Mouse (Mus musculus): ENCODE measurements around the gene Sema3d. TPM values are rescaled to one million over a fixed set of nuclear protein-coding genes. Genes with fewer than 3 reads are reported as not detected.

The Sema3d gene
- polyA plus RNA-seq, 1 experiment: 10.2 TPM

- TF ChIP-seq MAX (IDR thresholded peaks at IDR 0.05; ENCODE audit: low read depth): no peak
- TF ChIP-seq TCF3 (IDR thresholded peaks at IDR 0.05; ENCODE audit: insufficient read length, low read depth): no peak
- no peak for TF ChIP-seq MYOG (IDR thresholded peaks at IDR 0.05; ENCODE audit: control insufficient read depth in 1 of 3, insufficient read depth in 1 of 3, insufficient read length in 2 of 3, low read depth in 2 of 3)
- TF ChIP-seq REST (IDR thresholded peaks at IDR 0.05; ENCODE audit: insufficient read depth, insufficient read length): no peak
- TF ChIP-seq USF1 (IDR thresholded peaks at IDR 0.05; ENCODE audit: low read depth): no peak
- TF ChIP-seq TCF12 (IDR thresholded peaks at IDR 0.05; ENCODE audit: insufficient read depth, poor library complexity, severe bottlenecking): no peak
- TF ChIP-seq E2F4 (IDR thresholded peaks at IDR 0.05; ENCODE audit: insufficient read depth): no peak
- TF ChIP-seq MYOD1 (IDR thresholded peaks at IDR 0.05; ENCODE audit: control insufficient read depth in 1 of 3, insufficient read length in 2 of 3, low read depth in 2 of 3): no peak
- no peak for TF ChIP-seq POLR2A (IDR thresholded peaks at IDR 0.05; ENCODE audit: insufficient read length, low read depth)
- Histone ChIP-seq H3K36me3 (ENCODE audit: control insufficient read depth, insufficient read depth) (no peaks in the 10 kb centered on the region), H3K79me2 (ENCODE audit: control insufficient read depth, insufficient read depth) (no peaks in the 10 kb centered on the region), H3ac (ENCODE audit: control insufficient read depth, insufficient read length) (no peak overlapping the region), H3K4me3 (no peak overlapping the region), H3K27me3 (ENCODE audit: control insufficient read depth, insufficient read depth, insufficient read length) (no peaks in the 10 kb centered on the region), H3K4me2 (ENCODE audit: low read depth) (no peak overlapping the region)
Observed at GRCm38 (mm10) chr5:12475639-12475916, 92.4 kb downstream of the Sema3d start.

GRCm38 (mm10) chr5:12487926-12488325 lies 104.7 kb downstream of the Sema3d start:
- Histone ChIP-seq H3ac (ENCODE audit: control insufficient read depth, insufficient read length) (no peak overlapping the region), H3K4me2 (ENCODE audit: low read depth) (no peak overlapping the region), H3K79me2 (ENCODE audit: control insufficient read depth, insufficient read depth) (no peaks in the 10 kb centered on the region), H3K36me3 (ENCODE audit: control insufficient read depth, insufficient read depth) (no peaks in the 10 kb centered on the region), H3K27me3 (ENCODE audit: control insufficient read depth, insufficient read depth, insufficient read length) (no peaks in the 10 kb centered on the region), H3K4me3 (no peak overlapping the region)
- TF ChIP-seq TCF12 (IDR thresholded peaks at IDR 0.05; ENCODE audit: insufficient read depth, poor library complexity, severe bottlenecking) (no peak), POLR2AphosphoS2 (IDR thresholded peaks at IDR 0.05; ENCODE audit: insufficient read length, low read depth) (no peak), E2F4 (IDR thresholded peaks at IDR 0.05; ENCODE audit: insufficient read depth) (no peak), CEBPB (IDR thresholded peaks at IDR 0.05; ENCODE audit: insufficient read depth, poor library complexity, severe bottlenecking) (no peak), SRF (IDR thresholded peaks at IDR 0.05; ENCODE audit: control insufficient read depth, insufficient read length, low read depth) (no peak), MYOG (IDR thresholded peaks at IDR 0.05; ENCODE audit: control insufficient read depth in 1 of 3, insufficient read depth in 1 of 3, insufficient read length in 2 of 3, low read depth in 2 of 3) (no peak), MYOD1 (IDR thresholded peaks at IDR 0.05; ENCODE audit: control insufficient read depth in 1 of 3, insufficient read length in 2 of 3, low read depth in 2 of 3) (no peak), USF1 (IDR thresholded peaks at IDR 0.05; ENCODE audit: low read depth) (no peak), MAX (IDR thresholded peaks at IDR 0.05; ENCODE audit: low read depth) (no peak), REST (IDR thresholded peaks at IDR 0.05; ENCODE audit: insufficient read depth, insufficient read length) (no peak), TCF3 (IDR thresholded peaks at IDR 0.05; ENCODE audit: insufficient read length, low read depth) (no peak), POLR2A (IDR thresholded peaks at IDR 0.05; ENCODE audit: insufficient read length, low read depth) (no peak)

- no peaks in the 10 kb centered on the region for H3K36me3 ChIP-seq (ENCODE audit: control insufficient read depth, insufficient read depth)
- H3K4me3 ChIP-seq: no peak overlapping the region
- no peaks in the 10 kb centered on the region for H3K27me3 ChIP-seq (ENCODE audit: control insufficient read depth, insufficient read depth, insufficient read length)
- no peaks in the 10 kb centered on the region for H3K79me2 ChIP-seq (ENCODE audit: control insufficient read depth, insufficient read depth)
- no peak overlapping the region for H3ac ChIP-seq (ENCODE audit: control insufficient read depth, insufficient read length)
- TF ChIP-seq TCF12 (IDR thresholded peaks at IDR 0.05; ENCODE audit: insufficient read depth, poor library complexity, severe bottlenecking) (no peak), POLR2AphosphoS2 (IDR thresholded peaks at IDR 0.05; ENCODE audit: insufficient read length, low read depth) (no peak)
- H3K4me2 ChIP-seq (ENCODE audit: low read depth): no peak overlapping the region
Observed at GRCm38 (mm10) chr5:12491704-12492103, 108.5 kb downstream of the Sema3d start.

GRCm38 (mm10) chr5:12498227-12498928 lies 115.2 kb downstream of the Sema3d start:
- Histone ChIP-seq H3K27me3 (ENCODE audit: control insufficient read depth, insufficient read depth, insufficient read length) (no peaks in the 10 kb centered on the region), H3K36me3 (ENCODE audit: control insufficient read depth, insufficient read depth) (no peaks in the 10 kb centered on the region), H3K79me2 (ENCODE audit: control insufficient read depth, insufficient read depth) (no peaks in the 10 kb centered on the region), H3ac (ENCODE audit: control insufficient read depth, insufficient read length) (no peak overlapping the region), H3K4me2 (ENCODE audit: low read depth) (no peak overlapping the region), H3K4me3 (no peak overlapping the region)
- TF ChIP-seq TCF3 (IDR thresholded peaks at IDR 0.05; ENCODE audit: insufficient read length, low read depth) (no peak), REST (IDR thresholded peaks at IDR 0.05; ENCODE audit: insufficient read depth, insufficient read length) (no peak), MYOG (IDR thresholded peaks at IDR 0.05; ENCODE audit: control insufficient read depth in 1 of 3, insufficient read depth in 1 of 3, insufficient read length in 2 of 3, low read depth in 2 of 3) (no peak), E2F4 (IDR thresholded peaks at IDR 0.05; ENCODE audit: insufficient read depth) (no peak), POLR2AphosphoS2 (IDR thresholded peaks at IDR 0.05; ENCODE audit: insufficient read length, low read depth) (no peak), USF1 (IDR thresholded peaks at IDR 0.05; ENCODE audit: low read depth) (no peak), CEBPB (IDR thresholded peaks at IDR 0.05; ENCODE audit: insufficient read depth, poor library complexity, severe bottlenecking) (no peak), SRF (IDR thresholded peaks at IDR 0.05; ENCODE audit: control insufficient read depth, insufficient read length, low read depth) (no peak), MAX (IDR thresholded peaks at IDR 0.05; ENCODE audit: low read depth) (no peak), MYOD1 (IDR thresholded peaks at IDR 0.05; ENCODE audit: control insufficient read depth in 1 of 3, insufficient read length in 2 of 3, low read depth in 2 of 3) (no peak), POLR2A (IDR thresholded peaks at IDR 0.05; ENCODE audit: insufficient read length, low read depth) (no peak), TCF12 (IDR thresholded peaks at IDR 0.05; ENCODE audit: insufficient read depth, poor library complexity, severe bottlenecking) (no peak)

GRCm38 (mm10) chr5:12499037-12499436 lies 115.9 kb downstream of the Sema3d start:
- TF ChIP-seq REST (IDR thresholded peaks at IDR 0.05; ENCODE audit: insufficient read depth, insufficient read length) (no peak), TCF3 (IDR thresholded peaks at IDR 0.05; ENCODE audit: insufficient read length, low read depth) (no peak), USF1 (IDR thresholded peaks at IDR 0.05; ENCODE audit: low read depth) (no peak), E2F4 (IDR thresholded peaks at IDR 0.05; ENCODE audit: insufficient read depth) (no peak), MYOD1 (IDR thresholded peaks at IDR 0.05; ENCODE audit: control insufficient read depth in 1 of 3, insufficient read length in 2 of 3, low read depth in 2 of 3) (no peak), POLR2A (IDR thresholded peaks at IDR 0.05; ENCODE audit: insufficient read length, low read depth) (no peak), POLR2AphosphoS2 (IDR thresholded peaks at IDR 0.05; ENCODE audit: insufficient read length, low read depth) (no peak), CEBPB (IDR thresholded peaks at IDR 0.05; ENCODE audit: insufficient read depth, poor library complexity, severe bottlenecking) (no peak), MYOG (IDR thresholded peaks at IDR 0.05; ENCODE audit: control insufficient read depth in 1 of 3, insufficient read depth in 1 of 3, insufficient read length in 2 of 3, low read depth in 2 of 3) (no peak), MAX (IDR thresholded peaks at IDR 0.05; ENCODE audit: low read depth) (no peak), SRF (IDR thresholded peaks at IDR 0.05; ENCODE audit: control insufficient read depth, insufficient read length, low read depth) (no peak), TCF12 (IDR thresholded peaks at IDR 0.05; ENCODE audit: insufficient read depth, poor library complexity, severe bottlenecking) (no peak)
- H3K27me3 ChIP-seq (ENCODE audit: control insufficient read depth, insufficient read depth, insufficient read length): no peaks in the 10 kb centered on the region
- H3K4me2 ChIP-seq (ENCODE audit: low read depth): no peak overlapping the region
- H3K4me3 ChIP-seq: no peak overlapping the region
- no peak overlapping the region for H3ac ChIP-seq (ENCODE audit: control insufficient read depth, insufficient read length)
- no peaks in the 10 kb centered on the region for H3K36me3 ChIP-seq (ENCODE audit: control insufficient read depth, insufficient read depth)
- H3K79me2 ChIP-seq (ENCODE audit: control insufficient read depth, insufficient read depth): no peaks in the 10 kb centered on the region

Data from myocyte (in vitro differentiated cells).